8 mouse cellular contexts compared by ENCODE assay signal in the genomic region with DNA sequence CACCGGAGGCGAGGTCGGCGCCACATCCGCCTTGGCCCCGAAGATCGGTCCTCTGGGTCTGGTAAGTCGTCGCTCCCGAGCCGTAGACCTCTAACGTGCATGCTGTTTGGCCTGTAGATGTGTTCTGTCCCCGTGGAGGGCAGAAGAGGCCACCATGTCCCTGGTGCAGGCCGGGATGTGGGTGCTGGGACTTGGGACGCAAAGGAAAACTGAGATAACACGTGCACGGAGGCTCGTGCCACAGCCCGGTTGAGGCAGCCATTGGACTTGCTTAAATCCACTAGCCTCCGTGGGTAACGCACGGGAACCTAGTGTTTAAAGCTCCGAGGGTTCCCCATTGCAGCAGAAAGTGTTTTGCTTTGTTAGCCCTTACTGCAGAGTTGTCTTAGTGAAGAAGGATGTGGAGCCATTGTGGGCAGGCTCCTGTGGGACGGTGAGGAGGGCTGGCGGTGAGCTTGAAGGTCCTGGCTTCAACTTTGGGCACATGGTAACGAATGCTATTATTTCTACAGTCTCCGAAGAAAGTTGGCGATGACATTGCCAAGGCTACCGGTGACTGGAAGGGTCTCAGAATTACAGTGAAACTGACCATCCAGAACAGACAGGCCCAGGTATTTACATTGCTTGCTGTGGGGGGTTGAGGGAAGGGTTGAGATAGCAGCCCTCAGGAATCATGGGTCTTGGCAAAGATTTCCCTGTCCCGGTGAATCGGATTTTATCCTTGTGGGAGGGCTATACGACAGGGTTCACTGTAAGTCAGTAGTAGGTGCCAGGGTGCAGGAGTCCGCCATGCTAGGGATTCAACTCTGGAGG. TPM values are rescaled to one million over a fixed set of nuclear protein-coding genes. Genes with fewer than 3 reads are reported as not detected.
DNase-seq lines count a peak whose midpoint lies in the region; ATAC-seq lines count a peak whose summit lies in the region.

No protein-coding gene starts in this region.

- ATAC-seq in liver, embryonic 16.5 days (ENCODE audit: low read depth) = no peak
- ATAC-seq in megakaryocyte progenitor cell, adult 5-6 weeks (replicated peaks; ENCODE audit: poor library complexity) = no peak

- peaks cover 33% of the 10 kb centered on the region for H3K4me1 ChIP-seq in liver, embryonic 16.5 days (ENCODE audit: control insufficient read depth, low read depth, low read length)

- H3K4me2 ChIP-seq in liver, embryonic 16.5 days (ENCODE audit: low read depth, low read length) = peak overlapping the region; percentile 90

- H3K9me3 ChIP-seq in liver, embryonic 16.5 days (replicated peaks; ENCODE audit: control insufficient read depth, low read length) = no peaks in the 10 kb centered on the region

- H3K27ac ChIP-seq in liver, embryonic 16.5 days (ENCODE audit: low read length) = peak overlapping the region; percentile 76

- H3K4me3 ChIP-seq in liver, embryonic 16.5 days (ENCODE audit: low read depth, low read length) = peak overlapping the region; percentile 73

- WGBS in liver, embryonic 16.5 days (ENCODE audit: insufficient replicate concordance) = under 1% methylated on average over 33 of the region's 33 CpGs

- peak; percentile 29 for DNase-seq in adrenal gland, postnatal 14 days
- DNase-seq in adrenal gland, adult 2 months = no peak
- DNase-seq in right cerebral cortex, postnatal 4 days = peak; percentile 37
- DNase-seq in right cerebral cortex, postnatal 14 days = no peak
- DNase-seq in heart, postnatal 4 days = peak; percentile 39
- no peak for DNase-seq in thymus, postnatal 4 days

- H3K9ac ChIP-seq in liver, embryonic 16.5 days (ENCODE audit: low read depth, low read length) = peak overlapping the region; percentile 76

- peaks cover 11% of the 10 kb centered on the region for H3K36me3 ChIP-seq in liver, embryonic 16.5 days (ENCODE audit: control insufficient read depth, insufficient read depth)

- no peaks in the 10 kb centered on the region for H3K27me3 ChIP-seq in liver, embryonic 16.5 days (ENCODE audit: control insufficient read depth, insufficient read depth, low read depth, low read length)

RNA-seq across cellular contexts. Expression of gene Lrsam1, which starts 0.9 kb away (rescaled TPM):
- total RNA-seq in adrenal gland, postnatal 14 days (2021) = 14.1 and 17.2 TPM in 2 replicates
- 10 to 100 TPM; 18.0 to 25.6 TPM for total RNA-seq in adrenal gland, adult 2 months (2021)
- polyA plus RNA-seq in adrenal gland, adult 2 months (2012; rRNA removed) = 24.8 and 26.0 TPM in 2 replicates
- total RNA-seq in heart, postnatal 4 days (2021) = 10 to 100 TPM; 12.9 to 13.4 TPM
- polyA plus RNA-seq in liver, embryonic 16.5 days (2015; fragmentation: Nextera tagmentation; extraction: Ambion mirVana) = 1.9 and 2.2 TPM in 2 replicates
- total RNA-seq in megakaryocyte progenitor cell, adult 5-6 weeks (2015) = 2.9 and 3.0 TPM in 2 replicates
- total RNA-seq in megakaryocyte progenitor cell, adult 5-6 weeks (2017) = 3.5 and 3.7 TPM in 2 replicates

RNA-seq across cellular contexts. Expression of gene Rpl12, which starts 0.9 kb away (rescaled TPM):
- 155 and 192 TPM in 2 replicates for total RNA-seq in adrenal gland, postnatal 14 days (2021)
- total RNA-seq in adrenal gland, adult 2 months (2021) = 100 to 1,000 TPM; 136 to 149 TPM
- 146 and 165 TPM in 2 replicates for polyA plus RNA-seq in adrenal gland, adult 2 months (2012; rRNA removed)
- total RNA-seq in heart, postnatal 4 days (2021) = 100 to 1,000 TPM; 151 to 169 TPM
- polyA plus RNA-seq in liver, embryonic 16.5 days (2015; fragmentation: Nextera tagmentation; extraction: Ambion mirVana) = 74.4 and 77.2 TPM in 2 replicates
- 2,719 and 2,750 TPM in 2 replicates for total RNA-seq in megakaryocyte progenitor cell, adult 5-6 weeks (2015)
- total RNA-seq in megakaryocyte progenitor cell, adult 5-6 weeks (2017) = 2,545 and 2,724 TPM in 2 replicates

RNA-seq across cellular contexts. Expression of gene Slc2a8, which starts 19.6 kb away (rescaled TPM):
- total RNA-seq in adrenal gland, postnatal 14 days (2021) = 18.3 and 20.8 TPM in 2 replicates
- 10 to 100 TPM; 14.1 to 23.9 TPM for total RNA-seq in adrenal gland, adult 2 months (2021)
- polyA plus RNA-seq in adrenal gland, adult 2 months (2012; rRNA removed) = 525 and 573 TPM in 2 replicates
- 10 to 100 TPM; 12.4 to 13.5 TPM for total RNA-seq in heart, postnatal 4 days (2021)
- polyA plus RNA-seq in liver, embryonic 16.5 days (2015; fragmentation: Nextera tagmentation; extraction: Ambion mirVana) = 7.8 and 8.8 TPM in 2 replicates
- 2.6 and 2.9 TPM in 2 replicates for total RNA-seq in megakaryocyte progenitor cell, adult 5-6 weeks (2015)
- 2.2 and 3.5 TPM in 2 replicates for total RNA-seq in megakaryocyte progenitor cell, adult 5-6 weeks (2017)

Comparison
In these comparisons a context has a peak if more than half of its experiments do, and no peak if none do; other contexts are left out.
1. DNase-seq: peak in adrenal gland, postnatal 14 days (single experiment), right cerebral cortex, postnatal 4 days (single experiment) and heart, postnatal 4 days (single experiment); none in adrenal gland, adult 2 months (single experiment), right cerebral cortex, postnatal 14 days (single experiment) and thymus, postnatal 4 days (single experiment).
2. RNA of gene Rpl12, which starts 0.9 kb away (total RNA-seq): 2,545 to 2,750 TPM in megakaryocyte progenitor cell, adult 5-6 weeks; 151 to 169 TPM in heart, postnatal 4 days, 155 to 192 TPM in adrenal gland, postnatal 14 days and 136 to 149 TPM in adrenal gland, adult 2 months; every median in the first group is over 10 times any median in the second.